Mouse (Mus musculus): ENCODE measurements at regions not wholly inside any gene's neighbourhood (a gene's known extent, or its start where the extent isn't known, plus 50 kb on each side); places are given as distances from the start of the nearest gene placed in this dataset.

- no peak overlapping the region for H3K4me2 ChIP-seq
- no peaks in the 10 kb centered on the region for H3K4me1 ChIP-seq (ENCODE audit: control insufficient read depth, insufficient read depth, low read length)
- H3K36me3 ChIP-seq (ENCODE audit: control insufficient read depth, insufficient read depth, low read length) = no peaks in the 10 kb centered on the region
- ATAC-seq (replicated peaks; ENCODE audit: insufficient number of reproducible peaks, low FRiP score, low TSS enrichment) = no peak
- no peaks in the 10 kb centered on the region for H3K27me3 ChIP-seq (ENCODE audit: control insufficient read depth, insufficient read depth, low read length)
- H3K27ac ChIP-seq (ENCODE audit: low read depth, low read length) = no peak overlapping the region
- WGBS (ENCODE audit: insufficient replicate concordance) = 55% methylated on average over 3 of the region's 3 CpGs
- no peaks in the 10 kb centered on the region for H3K9me3 ChIP-seq (replicated peaks; ENCODE audit: control insufficient read depth, low read length)
- no peak overlapping the region for H3K4me3 ChIP-seq (ENCODE audit: low read depth, low read length)
- H3K9ac ChIP-seq (ENCODE audit: low read depth, low read length) = no peak overlapping the region
Observed at GRCm38 (mm10) chr3:117480131-117480530, 94.5 kb upstream of the Plppr5 start.

DNA sequence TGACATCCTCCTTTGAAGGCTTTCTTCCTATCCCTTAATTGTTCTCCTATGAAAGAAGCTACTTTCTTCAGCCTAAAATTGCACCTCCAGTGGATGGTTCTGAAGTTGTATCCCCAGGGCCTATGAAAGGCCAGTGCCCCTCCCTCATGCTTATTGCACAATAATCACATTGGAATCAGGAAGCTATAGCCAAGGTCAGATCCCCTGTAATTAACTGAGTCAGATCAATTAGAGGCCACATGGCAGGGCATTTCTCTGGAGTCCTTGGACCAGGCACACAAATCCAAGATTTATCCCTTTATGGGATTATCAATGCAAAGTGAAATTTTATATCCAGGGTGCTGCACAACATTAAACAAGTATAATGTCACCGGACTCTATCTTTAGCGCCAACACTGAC is 98.8 kb upstream of the Plppr4 start:
- 90% methylated on average over 2 of the region's 2 CpGs for WGBS (ENCODE audit: insufficient replicate concordance)
- no peaks in the 10 kb centered on the region for H3K4me1 ChIP-seq (ENCODE audit: control insufficient read depth, insufficient read depth, low read length)
- no peak for ATAC-seq (replicated peaks; ENCODE audit: insufficient number of reproducible peaks, low FRiP score, low TSS enrichment)
- no peak overlapping the region for H3K4me2 ChIP-seq
- H3K27ac ChIP-seq (ENCODE audit: low read depth, low read length) = no peak overlapping the region
- H3K36me3 ChIP-seq (ENCODE audit: control insufficient read depth, insufficient read depth, low read length) = no peaks in the 10 kb centered on the region
- no peaks in the 10 kb centered on the region for H3K27me3 ChIP-seq (ENCODE audit: control insufficient read depth, insufficient read depth, low read length)
- H3K4me3 ChIP-seq (ENCODE audit: low read depth, low read length) = no peak overlapping the region
- H3K9me3 ChIP-seq (replicated peaks; ENCODE audit: control insufficient read depth, low read length) = no peaks in the 10 kb centered on the region
- H3K9ac ChIP-seq (ENCODE audit: low read depth, low read length) = no peak overlapping the region

- Histone ChIP-seq H3K27me3 (ENCODE audit: control insufficient read depth, insufficient read depth, low read length) (no peaks in the 10 kb centered on the region), H3K4me1 (ENCODE audit: control insufficient read depth, insufficient read depth, low read length) (no peaks in the 10 kb centered on the region), H3K36me3 (ENCODE audit: control insufficient read depth, insufficient read depth, low read length) (no peaks in the 10 kb centered on the region), H3K4me2 (no peak overlapping the region), H3K9ac (ENCODE audit: low read depth, low read length) (no peak overlapping the region), H3K9me3 (replicated peaks; ENCODE audit: control insufficient read depth, low read length) (no peaks in the 10 kb centered on the region), H3K27ac (ENCODE audit: low read depth, low read length) (no peak overlapping the region), H3K4me3 (ENCODE audit: low read depth, low read length) (no peak overlapping the region)
- 83% methylated on average over 7 of the region's 7 CpGs for WGBS (ENCODE audit: insufficient replicate concordance)
- no peak for ATAC-seq (replicated peaks; ENCODE audit: insufficient number of reproducible peaks, low FRiP score, low TSS enrichment)
Observed at GRCm38 (mm10) chr3:117450559-117450958, 89.9 kb upstream of the Plppr4 start.

GRCm38 (mm10) chr3:117441887-117442286 is 81.2 kb upstream of the Plppr4 start:
- ATAC-seq (replicated peaks; ENCODE audit: insufficient number of reproducible peaks, low FRiP score, low TSS enrichment) = no peak
- Histone ChIP-seq H3K27me3 (ENCODE audit: control insufficient read depth, insufficient read depth, low read length) (no peaks in the 10 kb centered on the region), H3K4me1 (ENCODE audit: control insufficient read depth, insufficient read depth, low read length) (no peaks in the 10 kb centered on the region), H3K4me2 (no peak overlapping the region), H3K9ac (ENCODE audit: low read depth, low read length) (no peak overlapping the region), H3K27ac (ENCODE audit: low read depth, low read length) (no peak overlapping the region), H3K4me3 (ENCODE audit: low read depth, low read length) (no peak overlapping the region), H3K9me3 (replicated peaks; ENCODE audit: control insufficient read depth, low read length) (no peaks in the 10 kb centered on the region), H3K36me3 (ENCODE audit: control insufficient read depth, insufficient read depth, low read length) (no peaks in the 10 kb centered on the region)
- 65% methylated on average over 3 of the region's 3 CpGs for WGBS (ENCODE audit: insufficient replicate concordance)

DNA sequence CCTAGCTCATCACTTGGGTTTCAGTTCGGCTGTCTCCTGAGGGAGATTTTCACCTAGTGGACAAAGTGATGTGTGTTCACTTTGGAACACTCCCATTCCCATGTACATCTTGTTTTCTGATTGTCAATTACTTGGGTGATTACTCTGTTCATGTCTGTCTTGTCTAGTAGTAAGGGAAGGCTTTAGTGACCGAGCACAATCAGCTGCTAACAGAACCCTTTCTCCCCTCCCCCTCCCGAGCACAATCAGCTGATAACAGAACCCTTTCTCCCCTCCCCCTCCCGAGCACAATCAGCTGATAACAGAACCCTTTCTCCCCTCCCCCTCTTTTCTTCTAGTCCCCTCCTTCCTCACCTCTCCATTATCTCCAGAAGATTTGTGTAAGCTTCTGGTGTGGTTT is 79.6 kb upstream of the Plppr4 start:
- H3K27me3 ChIP-seq (ENCODE audit: control insufficient read depth, insufficient read depth, low read length) = no peaks in the 10 kb centered on the region
- H3K4me2 ChIP-seq = 0 out of 2 replicates have a peak overlapping the region, but pooled peaks have one; percentile 27
- no peak overlapping the region for H3K9ac ChIP-seq (ENCODE audit: low read depth, low read length)
- no peak overlapping the region for H3K4me3 ChIP-seq (ENCODE audit: low read depth, low read length)
- peak; percentile 91 for ATAC-seq (replicated peaks; ENCODE audit: insufficient number of reproducible peaks, low FRiP score, low TSS enrichment)
- no peaks in the 10 kb centered on the region for H3K36me3 ChIP-seq (ENCODE audit: control insufficient read depth, insufficient read depth, low read length)
- H3K9me3 ChIP-seq (replicated peaks; ENCODE audit: control insufficient read depth, low read length) = no peaks in the 10 kb centered on the region
- WGBS (ENCODE audit: insufficient replicate concordance) = 12% methylated on average over 4 of the region's 4 CpGs
- H3K4me1 ChIP-seq (ENCODE audit: control insufficient read depth, insufficient read depth, low read length) = no peaks in the 10 kb centered on the region
- H3K27ac ChIP-seq (ENCODE audit: low read depth, low read length) = peak overlapping the region; percentile 71

GRCm38 (mm10) chr3:117438473-117439114 is 77.9 kb upstream of the Plppr4 start:
- no peaks in the 10 kb centered on the region for H3K4me1 ChIP-seq (ENCODE audit: control insufficient read depth, insufficient read depth, low read length)
- no peaks in the 10 kb centered on the region for H3K36me3 ChIP-seq (ENCODE audit: control insufficient read depth, insufficient read depth, low read length)
- no peak overlapping the region for H3K9ac ChIP-seq (ENCODE audit: low read depth, low read length)
- 21% methylated on average over 11 of the region's 11 CpGs for WGBS (ENCODE audit: insufficient replicate concordance)
- no peak overlapping the region for H3K4me2 ChIP-seq
- no peak overlapping the region for H3K4me3 ChIP-seq (ENCODE audit: low read depth, low read length)
- no peaks in the 10 kb centered on the region for H3K9me3 ChIP-seq (replicated peaks; ENCODE audit: control insufficient read depth, low read length)
- ATAC-seq (replicated peaks; ENCODE audit: insufficient number of reproducible peaks, low FRiP score, low TSS enrichment) = 0 out of 2 replicates have a peak, but pooled peaks have one; percentile 25
- H3K27me3 ChIP-seq (ENCODE audit: control insufficient read depth, insufficient read depth, low read length) = no peaks in the 10 kb centered on the region
- H3K27ac ChIP-seq (ENCODE audit: low read depth, low read length) = no peak overlapping the region

DNA sequence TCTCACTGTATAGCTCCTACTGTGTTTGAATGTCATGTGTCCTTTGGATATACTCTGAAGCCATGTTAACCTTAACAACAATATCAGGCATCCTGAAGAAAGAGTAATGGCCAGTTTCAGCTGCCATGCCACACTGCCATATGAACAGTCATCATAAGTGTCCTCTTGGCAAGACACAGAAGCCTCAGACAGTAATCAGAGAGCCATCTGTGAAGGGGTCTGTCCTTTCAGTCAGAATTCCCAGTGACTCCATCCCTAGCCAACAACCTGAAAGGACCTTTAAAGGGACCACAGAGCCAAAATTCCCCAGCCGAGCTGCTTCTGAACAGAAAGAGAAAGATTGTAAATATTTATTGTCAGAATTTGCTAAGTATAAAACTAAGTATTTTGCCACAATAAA is 63.9 kb upstream of the Plppr4 start:
- Histone ChIP-seq H3K27ac (ENCODE audit: low read depth, low read length) (no peak overlapping the region), H3K9me3 (replicated peaks; ENCODE audit: control insufficient read depth, low read length) (no peaks in the 10 kb centered on the region)
- ATAC-seq (replicated peaks; ENCODE audit: insufficient number of reproducible peaks, low FRiP score, low TSS enrichment) = no peak

GRCm38 (mm10) chr3:117412896-117413747 is 52.4 kb upstream of the Plppr4 start:
- H3K27me3 ChIP-seq (ENCODE audit: control insufficient read depth, insufficient read depth, low read length) = no peaks in the 10 kb centered on the region
- no peaks in the 10 kb centered on the region for H3K36me3 ChIP-seq (ENCODE audit: control insufficient read depth, insufficient read depth, low read length)
- H3K9me3 ChIP-seq (replicated peaks; ENCODE audit: control insufficient read depth, low read length) = no peaks in the 10 kb centered on the region
- ATAC-seq (replicated peaks; ENCODE audit: insufficient number of reproducible peaks, low FRiP score, low TSS enrichment) = no peak
- H3K4me1 ChIP-seq (ENCODE audit: control insufficient read depth, insufficient read depth, low read length) = no peaks in the 10 kb centered on the region
- no peak overlapping the region for H3K4me2 ChIP-seq
- no peak overlapping the region for H3K9ac ChIP-seq (ENCODE audit: low read depth, low read length)
- no peak overlapping the region for H3K4me3 ChIP-seq (ENCODE audit: low read depth, low read length)
- 70% methylated on average over 4 of the region's 4 CpGs for WGBS (ENCODE audit: insufficient replicate concordance)
- no peak overlapping the region for H3K27ac ChIP-seq (ENCODE audit: low read depth, low read length)

More for the DNA sequence above, 63.9 kb upstream of the Plppr4 start:
- no peaks in the 10 kb centered on the region for H3K4me1 ChIP-seq (ENCODE audit: control insufficient read depth, insufficient read depth, low read length)
- no peaks in the 10 kb centered on the region for H3K36me3 ChIP-seq (ENCODE audit: control insufficient read depth, insufficient read depth, low read length)
- no peaks in the 10 kb centered on the region for H3K27me3 ChIP-seq (ENCODE audit: control insufficient read depth, insufficient read depth, low read length)
- 81% methylated on average over 1 of the region's 1 CpGs for WGBS (ENCODE audit: insufficient replicate concordance)
- no peak overlapping the region for H3K4me2 ChIP-seq
- H3K9ac ChIP-seq (ENCODE audit: low read depth, low read length) = no peak overlapping the region
- no peak overlapping the region for H3K4me3 ChIP-seq (ENCODE audit: low read depth, low read length)

All from heart, embryonic 11.5 days (tissue).